Mouse (Mus musculus) splenic B cell, adult 2 months (primary cell): Measurements from ENCODE around the gene Per1.

Experiments
- DNase-seq: peaks from one replicate; pipeline ENCODE4 v3.0.0-alpha.2; 2011; ENCODE audit warnings: low read depth, low spot score
- H3K27me3 ChIP-seq: 2 replicates; pipeline ENCODE4 v1.6.1; 2012; ENCODE audit warnings: mild to moderate bottlenecking, low read length, moderate library complexity, mixed read lengths; ENCODE audit not compliant: control insufficient read depth, poor library complexity, insufficient read depth, severe bottlenecking
- H3K36me3 ChIP-seq: 2 replicates; pipeline ENCODE4 v1.6.1; 2012; ENCODE audit warnings: mild to moderate bottlenecking, low read length, moderate library complexity, mixed read lengths; ENCODE audit not compliant: control insufficient read depth, poor library complexity, insufficient read depth, severe bottlenecking

Per1 gene

GRCm38 (mm10) chr11:69106299-69106698 lies 11.3 kb downstream of the Per1 start:
- Histone ChIP-seq H3K27me3 (no peaks in the 10 kb centered on the region), H3K36me3 (peaks cover 46% of the 10 kb centered on the region)
- DNase-seq = no peak

DNA sequence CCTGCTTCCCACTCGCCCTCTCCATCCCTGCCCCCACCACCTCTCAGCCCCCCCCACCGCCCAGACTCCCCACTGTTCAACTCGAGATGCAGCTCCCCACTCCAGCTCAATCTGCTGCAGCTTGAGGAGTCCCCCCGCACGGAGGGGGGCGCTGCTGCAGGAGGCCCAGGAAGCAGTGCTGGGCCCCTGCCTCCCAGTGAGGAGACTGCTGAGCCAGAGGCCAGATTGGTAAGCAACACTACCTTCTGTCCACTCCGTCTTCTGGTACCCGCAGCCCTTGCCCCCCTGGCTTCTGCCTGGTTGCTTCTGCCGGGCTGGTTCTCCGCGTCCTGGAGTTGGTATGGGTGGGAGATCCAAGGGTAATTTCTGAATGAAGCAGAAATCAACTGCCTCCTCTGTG lies 11.8 kb downstream of the Per1 start:
- no peaks in the 10 kb centered on the region for H3K27me3 ChIP-seq
- H3K36me3 ChIP-seq = peaks cover 41% of the 10 kb centered on the region
- peak; percentile 24 for DNase-seq

- Histone ChIP-seq H3K36me3 (peaks cover 34% of the 10 kb centered on the region), H3K27me3 (no peaks in the 10 kb centered on the region)
- DNase-seq = no peak
These were observed 12.7 kb downstream of the Per1 start for GRCm38 (mm10) chr11:69107676-69108075.

GRCm38 (mm10) chr11:69108223-69108622 lies 13.2 kb downstream of the Per1 start:
- DNase-seq = no peak
- Histone ChIP-seq H3K27me3 (no peaks in the 10 kb centered on the region), H3K36me3 (peaks cover 28% of the 10 kb centered on the region)

DNA sequence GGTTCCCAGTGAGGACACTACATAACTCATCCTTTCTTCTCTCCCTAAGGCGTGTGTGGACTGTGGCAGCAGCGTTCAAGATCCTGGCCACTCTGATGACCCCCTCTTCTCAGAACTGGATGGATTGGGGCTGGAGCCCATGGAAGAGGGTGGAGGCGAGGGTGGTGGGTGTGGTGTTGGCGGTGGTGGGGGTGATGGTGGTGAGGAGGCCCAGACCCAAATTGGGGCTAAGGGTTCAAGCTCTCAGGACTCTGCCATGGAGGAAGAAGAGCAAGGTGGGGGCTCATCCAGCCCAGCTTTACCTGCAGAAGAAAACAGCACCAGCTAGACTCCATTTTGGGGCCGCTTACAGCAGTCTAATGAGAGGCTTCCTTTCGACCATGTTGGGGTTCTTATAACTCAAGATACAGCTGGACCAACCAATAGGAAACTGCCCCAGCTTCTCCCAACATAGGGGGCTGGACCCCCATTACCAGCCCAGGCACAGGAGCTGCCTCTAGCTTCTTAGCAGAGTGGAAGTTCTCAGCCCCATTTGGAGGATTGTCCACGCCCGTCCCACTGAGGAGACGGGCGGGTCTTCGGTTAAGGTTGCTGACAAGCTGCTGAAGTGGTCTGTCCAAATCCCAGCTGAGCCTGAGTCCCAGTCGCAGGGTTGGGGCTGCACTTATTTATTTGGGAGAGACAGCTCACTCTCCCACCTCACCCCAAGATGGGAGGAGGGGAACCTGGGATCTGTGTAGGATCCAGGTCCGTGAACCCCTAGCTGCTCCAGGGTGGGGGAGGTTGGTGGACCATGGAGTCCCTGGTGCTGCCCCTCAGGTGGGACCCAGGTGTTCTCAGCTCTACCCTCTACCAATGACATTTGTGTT lies 14.2 kb downstream of the Per1 start:
- H3K27me3 ChIP-seq = no peaks in the 10 kb centered on the region
- peak; percentile 22 for DNase-seq
- H3K36me3 ChIP-seq = peaks cover 23% of the 10 kb centered on the region

DNA sequence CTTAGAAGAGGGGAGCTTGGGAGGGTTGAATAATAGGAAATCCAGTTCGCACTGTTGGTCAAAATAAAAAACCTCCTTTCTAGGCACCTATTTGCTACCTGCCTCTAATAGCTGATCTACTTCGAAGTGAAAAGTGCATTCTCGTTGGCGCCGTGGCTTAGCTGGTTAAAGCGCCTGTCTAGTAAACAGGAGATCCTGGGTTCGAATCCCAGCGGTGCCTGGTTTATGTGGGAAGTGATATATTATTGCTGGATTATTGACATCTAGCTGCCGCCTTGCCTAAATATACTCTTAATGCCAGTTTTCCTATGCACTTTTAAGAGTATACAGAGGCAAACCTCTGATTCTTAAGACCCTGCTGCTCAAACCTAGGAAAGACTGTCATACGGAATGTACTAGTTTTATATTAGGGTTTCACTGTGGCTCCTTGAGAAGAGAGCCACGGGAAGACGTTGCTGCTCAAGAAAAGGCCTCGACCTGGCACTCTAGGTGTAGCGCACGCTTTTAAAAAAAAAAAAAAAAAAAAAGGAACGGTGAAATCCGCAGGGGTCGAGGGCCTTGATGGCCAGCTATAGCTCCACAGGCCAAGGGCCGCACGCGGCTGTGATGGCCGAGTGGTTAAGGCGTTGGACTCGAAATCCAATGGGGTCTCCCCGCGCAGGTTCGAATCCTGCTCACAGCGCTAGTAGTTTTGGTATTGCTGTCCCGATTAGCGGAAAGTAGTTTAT lies 15.5 kb downstream of the Per1 start:
- no peaks in the 10 kb centered on the region for H3K27me3 ChIP-seq
- DNase-seq = peak; percentile 92
- H3K36me3 ChIP-seq = peaks cover 16% of the 10 kb centered on the region

GRCm38 (mm10) chr11:69111051-69111810 lies 16.2 kb downstream of the Per1 start:
- peak; percentile 13 for DNase-seq
- H3K27me3 ChIP-seq = no peaks in the 10 kb centered on the region
- peaks cover 15% of the 10 kb centered on the region for H3K36me3 ChIP-seq

- Histone ChIP-seq H3K27me3 (no peaks in the 10 kb centered on the region), H3K36me3 (peaks cover 11% of the 10 kb centered on the region)
- DNase-seq = peak; percentile 12
These were observed 16.8 kb downstream of the Per1 start for GRCm38 (mm10) chr11:69111865-69112264.

GRCm38 (mm10) chr11:69114018-69114417 lies 19.0 kb downstream of the Per1 start:
- Histone ChIP-seq H3K36me3 (peaks cover 6% of the 10 kb centered on the region; the same call in 1 of the 2 replicates), H3K27me3 (no peaks in the 10 kb centered on the region)
- DNase-seq = no peak

DNA sequence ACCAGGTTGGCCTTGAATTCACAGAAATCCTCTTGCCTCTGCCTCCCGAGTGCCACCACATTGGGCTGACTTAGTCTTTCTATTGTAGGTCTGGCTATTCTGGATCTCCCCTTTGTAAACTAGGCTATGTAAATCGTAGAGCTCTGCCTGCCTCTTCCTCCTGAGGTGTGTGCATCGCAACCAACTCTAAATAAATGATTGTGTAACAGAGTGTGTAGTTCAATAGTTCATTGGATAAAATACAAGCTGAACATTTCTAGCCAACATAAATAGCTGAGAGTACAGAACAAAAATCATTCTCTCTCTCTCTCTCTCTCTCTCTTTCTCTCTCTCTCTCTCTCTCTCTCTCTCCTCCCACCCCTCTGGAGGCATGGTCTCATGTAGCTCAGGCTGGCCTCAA lies 19.6 kb downstream of the Per1 start:
- H3K27me3 ChIP-seq = no peaks in the 10 kb centered on the region
- peaks cover under 1% of the 10 kb centered on the region; the same call in 1 of the 2 replicates for H3K36me3 ChIP-seq
- DNase-seq = no peak

GRCm38 (mm10) chr11:69116843-69117242 lies 21.8 kb downstream of the Per1 start:
- no peak for DNase-seq
- H3K27me3 ChIP-seq = no peaks in the 10 kb centered on the region
- H3K36me3 ChIP-seq = no peaks in the 10 kb centered on the region

DNA sequence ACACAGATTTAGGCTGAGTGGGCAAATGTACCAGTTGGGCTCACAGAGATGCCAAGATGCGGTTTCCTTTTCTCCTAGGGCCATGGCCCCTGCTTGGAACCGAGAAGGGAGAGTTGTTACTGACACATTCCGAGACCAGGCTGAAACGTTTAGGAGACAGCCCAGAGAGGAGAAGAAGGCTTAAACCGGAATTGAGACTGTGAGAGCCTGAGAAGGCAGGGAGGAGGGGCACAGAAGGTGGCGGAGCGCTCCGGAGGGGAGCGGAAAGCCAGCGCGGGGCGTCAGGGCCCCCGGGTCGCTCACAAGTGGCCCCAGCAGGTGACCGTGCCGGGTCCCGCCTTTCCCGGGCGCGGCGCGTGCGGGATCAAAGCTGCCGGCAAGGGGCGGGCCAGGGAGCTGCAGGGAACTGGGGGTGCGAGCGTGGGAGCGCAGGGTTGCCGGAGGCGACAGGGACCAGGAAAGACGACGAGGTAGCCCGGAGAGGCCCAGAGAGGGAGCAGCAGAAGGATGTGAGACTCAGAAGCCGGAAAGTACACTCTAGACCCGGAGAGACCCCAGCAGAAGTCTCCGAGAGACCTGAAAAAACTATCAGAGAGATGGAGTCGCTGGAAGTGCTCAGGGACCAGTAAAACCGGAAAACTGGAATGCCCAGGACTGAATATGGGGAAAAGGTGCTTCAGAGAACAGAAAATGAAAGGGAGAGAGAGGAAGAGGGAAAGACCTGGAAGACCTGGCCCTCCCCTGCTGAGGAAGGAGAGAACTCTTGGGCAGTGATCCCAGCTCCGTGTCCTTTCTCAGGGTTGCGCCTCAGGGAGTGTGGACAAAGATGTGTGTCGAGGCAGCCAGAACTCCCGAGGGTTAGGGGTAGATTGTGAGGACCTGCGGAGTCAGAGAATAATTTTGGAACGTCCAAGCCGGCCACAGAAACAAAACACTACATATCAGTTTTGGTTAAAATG lies 23.0 kb downstream of the Per1 start:
- H3K36me3 ChIP-seq = no peaks in the 10 kb centered on the region
- no peaks in the 10 kb centered on the region for H3K27me3 ChIP-seq
- peak; percentile 74 for DNase-seq

- DNase-seq = peak; percentile 92
These were observed 23.7 kb downstream of the Per1 start for GRCm38 (mm10) chr11:69118765-69119164.

More at GRCm38 (mm10) chr11:69118765-69119164, 23.7 kb downstream of the Per1 start:
- Histone ChIP-seq H3K36me3 (no peaks in the 10 kb centered on the region), H3K27me3 (no peaks in the 10 kb centered on the region)
